Comparison of ENCODE assay signal across 28 mouse cellular contexts in the genomic region with DNA sequence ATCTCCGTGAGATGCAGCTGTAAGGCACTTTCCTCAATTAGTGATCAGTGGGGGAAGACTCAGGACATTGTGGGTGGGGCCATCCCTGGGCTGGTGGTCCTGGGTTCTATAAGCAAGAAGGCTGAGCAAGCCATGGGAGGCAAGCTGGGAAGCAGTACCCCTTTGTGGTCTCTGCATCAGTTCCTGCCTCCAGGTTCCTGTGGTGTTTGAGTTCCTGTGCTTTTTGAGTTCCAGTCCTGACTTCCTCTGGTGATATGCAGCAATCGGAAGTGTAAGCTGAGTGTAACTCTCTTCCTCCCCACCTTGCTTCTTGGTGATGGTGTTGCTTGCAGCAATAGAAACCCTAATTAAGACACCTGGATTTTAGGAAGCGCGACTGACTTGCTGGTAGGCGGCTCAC. TPM values are rescaled to one million over a fixed set of nuclear protein-coding genes. Genes with fewer than 3 reads are reported as not detected.
DNase-seq lines count a peak whose midpoint lies in the region; TF ChIP-seq lines count a peak whose summit lies in the region.
"Had no signal": no experiment of that assay in that cellular context is flagged by ENCODE, and none has a peak within 500 bp of the region (broad histone marks: within the 10 kb centered on the region; RNA-seq: fewer than 3 reads in every experiment).

No protein-coding gene starts in this region.

- intact Hi-C loops in heart, postnatal 10 days (cut with DNase I) = loop anchor here (5.0 kb wide), 1 partner anchor 119 kb away; no protein-coding TSS in a partner anchor

- H3K4me3 ChIP-seq in bone marrow, adult 2 months (replicated peaks; ENCODE audit: control insufficient read depth, low read depth, low read length) = no peak overlapping the region
- H3K4me3 ChIP-seq: embryonic facial prominence, embryonic 10.5 days; embryonic facial prominence, embryonic 15.5 days; forebrain, embryonic 12.5 days; heart, adult 2 months; heart, embryonic 12.5 days; kidney, embryonic 15.5 days; liver, embryonic 13.5 days; neural tube, embryonic 12.5 days had no signal

- H3K27ac ChIP-seq in bone marrow, adult 2 months (ENCODE audit: control insufficient read depth, insufficient read depth, low read depth, low read length, poor library complexity) = peak overlapping the region; percentile 59
- H3K27ac ChIP-seq: embryonic facial prominence, embryonic 10.5 days; embryonic facial prominence, embryonic 15.5 days; forebrain, embryonic 12.5 days; heart, adult 2 months; hindbrain, embryonic 14.5 days; kidney, embryonic 15.5 days; liver, embryonic 13.5 days; neural tube, embryonic 12.5 days; stomach, postnatal 0 days had no signal

- peaks cover 19% of the 10 kb centered on the region for H3K4me1 ChIP-seq in bone marrow, adult 2 months (ENCODE audit: control insufficient read depth, insufficient read depth, low read length)
- H3K4me1 ChIP-seq: forebrain, embryonic 12.5 days; neural tube, embryonic 12.5 days had no signal

- TF ChIP-seq POLR2A in bone marrow, adult 2 months (IDR thresholded peaks at IDR 0.05; ENCODE audit: borderline replicate concordance, control insufficient read depth, low read depth, low read length) = no peak

- no peak for TF ChIP-seq CTCF in bone marrow, adult 2 months (IDR thresholded peaks at IDR 0.05; ENCODE audit: control insufficient read depth, insufficient read depth, low read length)

- WGBS in bone marrow, adult 2 months = 35% methylated on average over 5 of the region's 5 CpGs

- peak; percentile 72 for DNase-seq in heart, adult 11 months
- DNase-seq in heart, postnatal 10 days = no peak
- DNase-seq in CD4-positive helper T cell, adult 2 months (ENCODE audit: low read depth, low spot score) = peak; percentile 58
- peak; percentile 53 for DNase-seq in naive thymus-derived CD4-positive, alpha-beta T cell, adult 2 months (ENCODE audit: low read depth)
- DNase-seq in ovary, adult 18-20 months (ENCODE audit: low spot score) = no peak
- DNase-seq in frontal cortex, postnatal 14 days (ENCODE audit: low spot score in 2 of 2) = no peak
- no peak for DNase-seq in urinary bladder, adult 2 months (ENCODE audit: low spot score)
- DNase-seq: adrenal gland, postnatal 14 days; cerebellum, adult 18-20 months; cerebellum, postnatal 14 days; gastrocnemius, postnatal 25 days; heart, adult 2 months; kidney, adult 11 months; kidney, postnatal 25 days; liver, embryonic 13.5 days; lung, adult 2 months; lung, postnatal 14 days; thymus, adult 18-20 months; thymus, postnatal 4 days had no signal

RNA-seq across cellular contexts. Expression of gene St6gal1, which starts 58.4 kb away (rescaled TPM):
- total RNA-seq in heart, postnatal 10 days (2021) = 10 to 100 TPM; 14.4 to 17.9 TPM
- polyA plus RNA-seq in bone marrow, adult 2 months (2011; ENCODE audit: insufficient read depth, insufficient read length, low replicate concordance, missing spikeins) = 3.6 and 8.7 TPM in 2 replicates
- 8.1 and 8.8 TPM in 2 replicates for polyA plus RNA-seq in urinary bladder, adult 2 months (2012; rRNA removed)

Comparison
In these comparisons a context has a peak if more than half of its experiments do, and no peak if none do; other contexts are left out.
1. DNase-seq: peak in heart, adult 11 months (single experiment), CD4-positive helper T cell, adult 2 months (single experiment) and naive thymus-derived CD4-positive, alpha-beta T cell, adult 2 months (single experiment); none in heart, postnatal 10 days (0 of 2), ovary, adult 18-20 months (single experiment), frontal cortex, postnatal 14 days (0 of 2) and urinary bladder, adult 2 months (single experiment).